Mouse (Mus musculus) hindbrain, embryonic 11.5 days (tissue): ENCODE data around the gene Olfr750. TPM values are rescaled to one million over a fixed set of nuclear protein-coding genes. Genes with fewer than 3 reads are reported as not detected.

ENCODE experiments used
- ATAC-seq: fragments of 200-750 bp; cut with Nextera tagmentation; 2 replicates; pipeline ENCODE4 v1.8.0; 2017; ENCODE audit warnings: mild to moderate bottlenecking, moderate TSS enrichment, moderate library complexity; ENCODE audit not compliant: low FRiP score
- DNase-seq: peaks from one replicate; pipeline ENCODE4 v3.0.0-alpha.2; 2015; ENCODE audit warnings: low spot score
- H3K27ac ChIP-seq: fragments of 300-500 bp; sonication (generic); 2 replicates; pipeline ENCODE4 v1.5.1; 2014; ENCODE audit warnings: mild to moderate bottlenecking, low read depth, low read length
- H3K27me3 ChIP-seq: fragments of 300-500 bp; sonication (generic); 2 replicates; pipeline ENCODE4 v1.6.1; 2014; ENCODE audit warnings: mild to moderate bottlenecking, low read length, moderate library complexity, mixed read lengths; ENCODE audit not compliant: control insufficient read depth, insufficient read depth
- H3K36me3 ChIP-seq: fragments of 300-500 bp; sonication (generic); 2 replicates; pipeline ENCODE4 v1.6.1; 2014; ENCODE audit warnings: mild to moderate bottlenecking, low read length, moderate library complexity, mixed read lengths; ENCODE audit not compliant: control insufficient read depth, insufficient read depth
- H3K4me1 ChIP-seq: fragments of 300-500 bp; sonication (generic); replicated peaks from 2 replicates; pipeline ENCODE4 v1.6.1; 2014; ENCODE audit warnings: low read length, mixed read lengths; ENCODE audit not compliant: control insufficient read depth, insufficient read depth
- H3K4me2 ChIP-seq: fragments of 300-500 bp; sonication (generic); replicated peaks from 2 replicates; pipeline ENCODE4 v1.6.1; 2014; ENCODE audit warnings: mild to moderate bottlenecking, low read depth, low read length
- H3K4me3 ChIP-seq: fragments of 300-500 bp; sonication (generic); 2 replicates; pipeline ENCODE4 v1.5.1; 2014; ENCODE audit warnings: low read depth, low read length
- H3K9ac ChIP-seq: fragments of 300-500 bp; sonication (generic); 2 replicates; pipeline ENCODE4 v1.6.1; 2014; ENCODE audit warnings: low read depth, low read length
- H3K9me3 ChIP-seq: fragments of 300-500 bp; sonication (generic); 2 replicates; pipeline ENCODE4 v1.6.1; 2016; ENCODE audit warnings: low read length; ENCODE audit not compliant: control insufficient read depth
- WGBS: fragments of 180-500 bp; shearing (Covaris S2); extraction: QIAGEN DNeasy Blood & Tissue Kit; methylation state at CpG from one replicate; pipeline ENCODE4 v1.1.7; 2014; 5-methylcytosine and 5-hydroxymethylcytosine counted together
- polyA plus RNA-seq: library from polyadenylated mRNA; unstranded; fragments of >200 nt; fragmentation: Nextera tagmentation; extraction: Ambion mirVana; gene quantifications from 2 replicates; pipeline ENCODE4 v1.2.1, GENCODE M21; 2014

Gene Olfr750
- polyA plus RNA-seq, 1 experiment from 2014 or later, result not detected

- Histone ChIP-seq H3K4me2 (no peak overlapping the region), H3K27me3 (no peaks in the 10 kb centered on the region), H3K27ac (no peak overlapping the region), H3K36me3 (no peaks in the 10 kb centered on the region), H3K9me3 (no peaks in the 10 kb centered on the region), H3K4me1 (no peaks in the 10 kb centered on the region), H3K4me3 (no peak overlapping the region), H3K9ac (no peak overlapping the region)
- DNase-seq (no peak), ATAC-seq (no peak)
- WGBS, result 79% methylated on average over 5 of the region's 5 CpGs
Observed at GRCm38 (mm10) chr14:51053176-51053575, 21.1 kb downstream of the Olfr750 start.

- ATAC-seq (no peak), DNase-seq (no peak)
- WGBS, result 76% methylated on average over 5 of the region's 5 CpGs
- H3K4me3 ChIP-seq, result no peak overlapping the region
- H3K9me3 ChIP-seq, result no peaks in the 10 kb centered on the region
- H3K27ac ChIP-seq, result no peak overlapping the region
- no peaks in the 10 kb centered on the region for H3K4me1 ChIP-seq
- no peaks in the 10 kb centered on the region for H3K27me3 ChIP-seq
- no peak overlapping the region for H3K9ac ChIP-seq
- no peak overlapping the region for H3K4me2 ChIP-seq
- no peaks in the 10 kb centered on the region for H3K36me3 ChIP-seq
Observed at GRCm38 (mm10) chr14:51051941-51052340, 22.3 kb downstream of the Olfr750 start.

- H3K4me3 ChIP-seq, result no peak within 1 kb of the TSS
- ATAC-seq (no peak), DNase-seq (no peak)
- no peaks in the 10 kb centered on the region for H3K27me3 ChIP-seq
- H3K9me3 ChIP-seq, result no peaks in the 10 kb centered on the region
- no peak within 1 kb of the TSS for H3K27ac ChIP-seq
- no peak within 1 kb of the TSS for H3K9ac ChIP-seq
- no peaks in the 10 kb centered on the region for H3K36me3 ChIP-seq
- H3K4me2 ChIP-seq, result no peak within 1 kb of the TSS
- 87% methylated on average over 2 of the region's 2 CpGs for WGBS
- H3K4me1 ChIP-seq, result no peaks in the 10 kb centered on the region
Observed at GRCm38 (mm10) chr14:51050063-51050462, 24.2 kb downstream of the Olfr750 start, which contains the start of gene Rnase11. TSS of gene Rnase11 (minus strand) at chr14:51050163.

GRCm38 (mm10) chr14:51047846-51048245 lies 26.4 kb downstream of the Olfr750 start:
- no peak for ATAC-seq
- WGBS, result 69% methylated on average over 5 of the region's 5 CpGs
- Histone ChIP-seq H3K9ac (no peak overlapping the region), H3K27ac (no peak overlapping the region), H3K9me3 (no peaks in the 10 kb centered on the region), H3K27me3 (no peaks in the 10 kb centered on the region), H3K4me2 (no peak overlapping the region), H3K4me1 (no peaks in the 10 kb centered on the region), H3K36me3 (no peaks in the 10 kb centered on the region), H3K4me3 (no peak overlapping the region)
- no peak for DNase-seq

- H3K27me3 ChIP-seq, result no peaks in the 10 kb centered on the region
Observed at GRCm38 (mm10) chr14:51041769-51042168, 32.5 kb downstream of the Olfr750 start, which contains the start of gene Rnase9. TSS of gene Rnase9 (minus strand) at chr14:51041869.

GRCm38 (mm10) chr14:51036214-51036613 lies 38.0 kb downstream of the Olfr750 start:
- no peaks in the 10 kb centered on the region for H3K27me3 ChIP-seq
- H3K4me2 ChIP-seq, result no peak overlapping the region
- no peaks in the 10 kb centered on the region for H3K9me3 ChIP-seq
- H3K27ac ChIP-seq, result no peak overlapping the region
- DNase-seq, result no peak
- H3K9ac ChIP-seq, result no peak overlapping the region
- no peak for ATAC-seq
- H3K4me1 ChIP-seq, result no peaks in the 10 kb centered on the region
- 82% methylated on average over 4 of the region's 4 CpGs for WGBS
- no peak overlapping the region for H3K4me3 ChIP-seq
- H3K36me3 ChIP-seq, result no peaks in the 10 kb centered on the region

More at GRCm38 (mm10) chr14:51041769-51042168, 32.5 kb downstream of the Olfr750 start, which contains the start of gene Rnase9:
- Histone ChIP-seq H3K4me3 (no peak within 1 kb of the TSS), H3K9me3 (no peaks in the 10 kb centered on the region), H3K36me3 (no peaks in the 10 kb centered on the region), H3K4me2 (no peak within 1 kb of the TSS), H3K4me1 (no peaks in the 10 kb centered on the region), H3K9ac (no peak within 1 kb of the TSS), H3K27ac (no peak within 1 kb of the TSS)
- ATAC-seq (no peak), DNase-seq (no peak)
- WGBS, result 66% methylated on average over 6 of the region's 6 CpGs

- WGBS, result 61% methylated on average over 1 of the region's 1 CpGs
- ATAC-seq, result no peak
Observed at GRCm38 (mm10) chr14:51035206-51035605, 39.0 kb downstream of the Olfr750 start.

GRCm38 (mm10) chr14:51027387-51028155 lies 46.7 kb downstream of the Olfr750 start:
- H3K36me3 ChIP-seq, result no peaks in the 10 kb centered on the region
- whole genome bisulfite sequencing, result 57% methylated on average over 3 of the region's 3 CpGs
- no peak overlapping the region for H3K27ac ChIP-seq
- no peaks in the 10 kb centered on the region for H3K4me1 ChIP-seq
- H3K9me3 ChIP-seq, result no peaks in the 10 kb centered on the region
- H3K27me3 ChIP-seq, result no peaks in the 10 kb centered on the region
- H3K9ac ChIP-seq, result no peak overlapping the region
- no peak overlapping the region for H3K4me3 ChIP-seq
- ATAC-seq (peak; percentile 45), DNase-seq (no peak)
- no peak overlapping the region for H3K4me2 ChIP-seq

More at GRCm38 (mm10) chr14:51035206-51035605, 39.0 kb downstream of the Olfr750 start:
- Histone ChIP-seq H3K9me3 (no peaks in the 10 kb centered on the region), H3K36me3 (no peaks in the 10 kb centered on the region), H3K4me1 (no peaks in the 10 kb centered on the region), H3K4me3 (no peak overlapping the region), H3K27ac (no peak overlapping the region), H3K4me2 (no peak overlapping the region), H3K9ac (no peak overlapping the region), H3K27me3 (no peaks in the 10 kb centered on the region)
- DNase-seq, result no peak
